Mouse (Mus musculus): Measurements from ENCODE around the gene Ilkap.
A peak's percentile ranks its signal among the peaks of the same experiment; 100 is the strongest.

The Ilkap gene

DNA sequence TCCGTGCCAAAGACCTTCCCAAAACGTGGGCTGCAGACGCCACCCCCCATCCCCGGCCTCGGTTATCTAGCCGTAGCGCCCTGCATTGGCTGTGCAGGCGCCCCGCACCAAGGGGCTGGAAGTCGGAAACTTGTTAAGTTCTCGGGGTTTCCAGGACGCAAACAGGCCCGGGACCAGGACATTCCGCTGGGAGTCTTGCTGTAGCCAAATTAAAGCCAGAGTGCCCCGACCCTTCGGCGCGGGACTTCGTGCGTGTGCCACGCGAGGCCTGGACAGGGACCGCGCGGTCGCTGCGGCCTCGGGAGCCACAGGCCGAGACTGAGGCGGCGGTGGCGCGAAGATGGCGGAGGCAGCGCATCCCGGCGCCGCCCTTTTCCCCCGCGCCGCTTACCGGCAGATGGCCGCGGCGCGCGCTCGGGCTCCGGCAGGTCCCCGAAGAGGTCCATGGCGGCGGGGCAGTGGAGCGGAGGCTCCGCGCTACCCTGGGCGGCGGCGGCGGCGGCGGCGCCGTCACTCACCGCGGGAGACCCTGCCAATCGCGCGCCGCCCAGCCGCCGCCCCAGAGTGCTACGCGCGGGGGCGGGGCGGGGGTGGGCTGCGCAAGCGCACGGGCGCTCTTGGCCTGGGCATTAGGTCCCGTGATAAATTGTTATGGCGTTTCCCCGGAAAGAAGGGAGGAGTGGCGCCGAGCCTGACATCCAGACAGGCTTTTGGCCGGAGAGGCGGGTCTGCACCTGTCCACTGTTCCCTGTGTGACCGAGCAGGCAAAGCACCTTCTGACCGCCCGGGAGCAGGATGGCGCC lies at the start of gene Ilkap:
Gene Ilkap (minus strand): TSS at position 556 of the 803 bp plus-strand sequence.
- DNase-seq (ENCODE audit: low spot score in 2 of 2), result peak; percentile 68 to 81

DNA sequence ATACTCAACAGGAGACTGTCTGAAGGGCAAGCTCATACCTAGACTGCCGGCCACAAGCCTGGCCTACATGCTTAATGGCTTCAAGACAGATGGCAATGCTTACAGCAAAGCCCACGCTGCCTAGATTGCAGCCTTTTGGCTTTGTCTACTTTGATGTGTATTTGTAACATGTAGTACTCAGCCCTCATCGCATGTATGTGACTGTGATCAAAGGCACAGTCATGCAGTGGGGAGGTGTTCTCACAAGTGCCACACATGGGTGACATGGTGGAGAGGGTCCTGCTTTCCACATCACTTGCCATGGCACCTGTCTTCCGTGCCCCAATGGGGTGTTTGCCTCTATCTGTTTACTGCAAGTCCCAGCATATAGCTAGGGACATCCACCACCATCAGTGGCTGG lies 47.9 kb upstream of the Ilkap start:
- DNase-seq (ENCODE audit: low spot score in 2 of 2), result no peak

DNA sequence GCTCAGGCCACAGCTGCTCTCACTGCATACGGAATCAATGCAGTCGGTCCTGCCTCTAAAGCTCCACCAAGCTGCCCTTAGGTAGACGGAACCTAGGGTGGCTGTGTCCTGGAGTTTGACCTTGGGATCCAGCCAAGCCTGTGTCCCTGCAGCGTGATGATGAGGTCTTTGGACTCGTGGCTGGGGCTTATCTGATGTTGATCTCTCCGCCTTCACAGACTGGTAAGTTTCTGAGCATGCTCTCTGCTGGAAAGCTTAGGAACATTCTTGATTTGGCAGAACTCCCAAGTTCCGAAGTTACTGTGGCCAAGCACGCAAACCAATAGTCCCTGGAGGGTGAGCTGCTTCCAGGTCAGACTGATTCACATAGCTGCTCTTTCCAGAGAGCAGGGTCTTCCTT lies 47.4 kb upstream of the Ilkap start:
- DNase-seq (ENCODE audit: low spot score in 2 of 2), result peak; percentile 64 to 79

DNA sequence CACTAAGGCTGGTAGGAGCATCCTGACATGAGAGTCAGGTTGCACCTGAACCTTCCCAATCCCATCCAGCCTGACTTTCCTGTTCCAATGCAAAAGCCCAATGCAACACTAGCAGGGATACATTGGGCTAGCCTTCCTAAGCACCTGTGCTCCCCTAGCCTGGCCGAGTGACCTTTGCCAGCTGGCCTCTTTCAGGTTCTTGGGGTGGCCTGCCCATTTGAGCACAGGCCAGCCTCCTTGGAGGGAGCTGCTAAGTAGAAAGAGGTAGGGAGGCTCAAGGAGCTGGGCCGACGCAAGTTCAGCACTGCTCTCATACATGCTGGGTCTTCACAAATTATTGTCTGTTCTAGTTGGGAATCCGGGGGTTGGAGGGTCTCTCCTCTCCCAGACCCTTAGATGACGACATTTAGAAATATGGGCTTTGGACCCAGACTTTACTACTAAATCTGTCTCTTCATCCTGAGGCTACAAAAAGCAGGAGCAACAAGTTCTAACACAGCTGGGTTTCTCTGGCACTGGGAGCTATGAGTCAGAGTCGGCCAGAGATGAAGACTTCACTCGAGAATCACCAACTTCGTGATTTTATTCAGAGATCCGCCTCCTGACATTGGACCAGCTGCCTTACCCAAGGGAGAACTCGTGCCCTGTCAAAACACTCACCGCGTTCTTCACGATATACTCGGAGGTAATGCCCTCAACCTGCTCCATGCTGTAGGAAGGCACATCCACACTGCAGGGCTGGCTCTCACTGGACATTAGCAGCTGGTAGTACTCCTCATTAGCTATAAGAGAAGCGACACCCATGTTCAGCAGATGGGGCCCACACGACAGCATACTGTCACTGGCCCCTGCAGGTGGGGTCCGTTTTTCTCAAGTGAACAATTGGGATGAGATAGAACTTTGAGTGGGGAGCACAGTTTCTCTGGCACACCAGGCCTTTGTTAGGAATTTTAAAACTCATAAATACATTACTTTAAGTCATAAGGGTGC lies 46.5 kb upstream of the Ilkap start:
- DNase-seq (ENCODE audit: low spot score in 2 of 2), result no peak

DNA sequence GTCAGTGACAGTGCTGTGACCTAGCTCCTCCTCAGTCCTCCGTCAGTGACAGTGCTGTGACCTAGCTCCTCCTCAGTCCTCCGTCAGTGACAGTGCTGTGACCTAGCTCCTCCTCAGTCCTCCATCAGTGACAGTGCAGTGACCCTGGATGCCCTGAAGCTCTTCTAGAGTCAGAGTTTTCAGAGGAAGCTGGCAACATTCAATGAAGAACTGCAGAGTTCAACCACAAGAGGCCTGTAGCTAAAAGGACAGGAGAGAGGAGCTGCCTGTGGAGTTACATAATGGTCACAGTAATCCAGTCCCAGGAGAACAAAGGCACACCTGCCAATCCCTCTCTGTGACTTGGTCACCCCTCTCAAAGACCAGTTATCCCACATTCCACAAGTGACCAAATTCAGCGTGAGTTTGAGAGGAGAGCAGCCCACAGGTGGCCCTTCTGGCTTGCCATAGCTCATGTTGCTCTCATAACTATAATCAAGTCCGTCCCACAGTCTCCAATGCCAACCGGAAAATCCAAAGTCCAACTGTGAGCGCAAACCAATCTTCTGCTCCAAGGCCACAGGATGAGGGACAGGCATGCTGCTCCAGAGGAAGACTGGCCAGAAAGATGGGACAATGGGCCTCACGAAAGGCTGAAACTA lies 43.9 kb upstream of the Ilkap start:
- no peak for DNase-seq (ENCODE audit: low spot score in 2 of 2)

DNA sequence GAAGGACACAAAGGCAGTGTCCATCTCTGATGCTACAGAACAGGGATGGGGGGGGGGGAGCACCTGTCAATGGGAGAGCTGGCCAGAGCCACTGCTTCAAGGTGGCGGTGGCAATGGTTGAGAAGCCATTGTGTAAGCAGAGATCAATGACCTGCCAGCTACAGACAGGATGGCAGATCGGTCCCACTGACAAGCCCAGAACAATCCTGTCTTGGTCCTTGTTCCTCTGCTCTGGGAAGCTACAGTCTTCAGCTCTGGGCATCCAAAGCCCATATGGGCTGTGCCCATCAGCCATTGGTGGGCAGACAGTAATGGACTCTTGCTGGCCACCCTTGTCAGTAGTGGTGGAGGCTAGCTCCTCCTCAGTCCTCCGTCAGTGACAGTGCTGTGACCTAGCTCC lies 43.2 kb upstream of the Ilkap start:
- DNase-seq (ENCODE audit: low spot score in 2 of 2), result no peak

DNA sequence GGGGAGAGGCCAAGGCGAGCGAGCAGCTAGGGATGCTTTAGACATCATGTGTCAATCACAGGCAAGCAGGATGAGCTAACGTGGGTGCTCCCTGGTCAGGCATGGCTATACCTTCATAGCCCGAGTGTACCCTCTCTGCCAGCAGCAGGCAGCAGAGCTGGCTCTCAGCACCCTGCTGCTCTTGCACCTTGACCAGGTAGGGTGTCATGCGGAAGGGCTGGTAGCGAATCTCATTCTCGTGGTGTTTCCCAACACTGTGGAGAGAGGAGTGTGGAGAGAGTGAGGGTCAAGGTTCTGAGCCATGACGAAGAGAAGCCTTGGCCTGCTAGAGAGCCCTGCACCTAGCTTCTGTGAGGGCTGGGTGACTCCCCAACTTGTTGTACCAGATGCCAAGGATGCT lies 41.2 kb upstream of the Ilkap start:
- no peak for DNase-seq (ENCODE audit: low spot score in 2 of 2)

DNA sequence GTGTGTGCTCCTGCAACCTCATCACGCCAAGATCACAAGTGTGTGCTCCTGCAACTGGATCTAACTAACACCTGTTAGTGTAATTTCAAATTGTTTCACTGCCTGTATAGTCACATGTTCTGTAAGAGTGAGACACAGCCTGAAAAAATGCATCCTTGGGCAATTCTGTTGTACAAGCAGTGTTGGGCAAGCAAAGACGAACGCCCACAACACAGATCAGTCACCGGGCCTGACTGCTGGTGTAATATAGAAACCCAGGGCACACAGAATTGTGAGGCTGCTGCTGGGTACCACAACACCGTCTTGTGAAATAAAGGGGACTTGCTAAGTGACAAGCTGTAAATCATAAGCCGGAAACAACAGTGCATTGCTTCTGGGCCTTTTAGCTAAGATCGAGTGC lies 39.0 kb upstream of the Ilkap start:
- no peak for DNase-seq (ENCODE audit: low spot score in 2 of 2)

DNA sequence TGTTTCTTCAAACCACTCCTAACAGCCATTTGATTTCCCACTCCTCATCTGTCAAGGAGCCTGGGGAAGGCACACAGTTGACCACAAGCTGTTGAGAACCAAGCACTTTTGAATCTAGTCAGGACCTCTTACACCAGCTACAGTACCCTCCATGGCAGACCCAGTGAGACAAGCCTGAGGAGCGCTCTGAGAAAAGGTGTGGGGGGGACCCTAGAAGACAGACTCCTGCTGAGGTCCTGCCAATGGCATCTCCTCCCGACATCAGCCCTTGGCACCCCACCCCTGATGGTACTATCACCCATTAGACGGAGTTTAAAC lies 38.4 kb upstream of the Ilkap start:
- DNase-seq (ENCODE audit: low spot score in 2 of 2), result no peak

DNA sequence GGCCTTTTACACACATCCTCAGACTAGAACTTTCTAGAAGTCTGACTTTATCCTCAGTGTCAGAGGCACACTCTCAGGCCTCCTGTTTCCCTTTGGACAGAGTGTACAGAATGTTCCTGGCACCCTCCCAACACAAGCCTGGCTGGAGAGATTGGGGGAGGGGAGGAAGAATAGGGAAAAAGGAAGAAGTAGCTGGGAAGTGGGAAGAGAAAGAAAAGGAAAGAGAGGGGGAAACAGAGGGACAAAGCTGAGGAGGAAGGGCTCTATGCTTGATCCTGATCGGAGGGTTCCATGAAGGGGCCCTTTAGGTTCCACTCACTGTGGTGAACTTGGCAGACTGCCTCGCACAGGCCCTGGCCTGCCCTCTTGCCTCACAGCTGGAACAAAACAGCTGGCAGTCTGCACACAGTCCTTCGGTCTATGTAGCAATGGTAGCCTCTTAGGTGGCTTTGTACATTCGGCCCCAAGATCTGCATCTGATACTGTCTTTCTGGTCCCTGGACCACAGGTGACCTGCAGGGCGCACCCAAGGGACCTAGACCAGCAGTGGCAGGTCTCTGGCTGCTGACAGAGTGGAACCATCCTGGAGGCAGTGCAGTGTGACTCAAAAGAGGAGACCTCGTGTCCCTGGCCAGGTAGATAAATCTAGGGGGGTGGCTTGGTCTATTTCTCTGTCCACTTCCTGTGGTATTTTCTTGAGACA lies 37.9 kb upstream of the Ilkap start:
- peak; percentile 73 to 88 for DNase-seq (ENCODE audit: low spot score in 2 of 2)

DNA sequence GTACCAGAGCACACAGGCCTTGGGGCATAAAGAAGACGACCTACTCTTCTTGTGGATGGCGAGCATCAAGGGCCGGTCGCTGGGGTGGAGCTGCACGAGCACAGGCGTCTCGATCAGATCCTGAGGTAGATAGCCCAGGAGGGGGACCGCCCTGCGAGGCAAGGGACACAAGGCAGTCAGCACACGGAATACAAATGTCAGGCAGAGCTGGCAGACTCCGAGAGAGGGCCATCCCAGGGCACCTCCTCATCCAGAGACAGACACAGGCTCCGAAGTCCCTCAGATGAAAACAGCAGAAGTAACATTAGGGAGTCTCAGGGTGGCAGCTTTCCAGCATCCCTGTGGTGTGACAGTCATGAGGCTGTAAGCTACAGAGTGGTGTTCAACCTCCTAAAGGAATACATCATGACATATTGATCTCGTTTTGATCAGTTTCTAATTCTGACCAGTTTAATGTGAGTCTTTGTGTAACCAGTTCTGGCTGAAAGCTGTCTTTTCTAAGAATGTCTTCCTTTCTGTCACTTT lies 37.1 kb upstream of the Ilkap start:
- DNase-seq (ENCODE audit: low spot score in 2 of 2), result no peak

DNA sequence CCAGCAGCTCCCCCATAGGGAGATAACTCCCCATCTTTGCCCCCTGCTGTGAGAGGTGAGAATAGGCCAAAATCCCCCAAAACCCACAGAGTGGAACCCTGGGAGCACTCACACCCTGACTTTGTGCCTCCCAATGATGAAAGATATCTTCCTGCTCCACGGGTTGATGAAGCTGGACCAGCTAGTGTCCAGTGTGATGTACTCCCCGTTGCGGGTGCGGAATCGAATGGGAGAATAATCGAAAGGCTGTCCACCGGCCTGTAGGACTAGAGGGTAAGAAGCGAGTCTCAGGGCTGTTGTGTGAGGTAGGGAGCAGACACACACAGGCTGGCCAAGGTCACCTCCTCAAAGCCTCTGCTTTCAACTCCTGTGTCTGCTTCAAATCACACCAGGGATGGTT lies 36.3 kb upstream of the Ilkap start:
- DNase-seq (ENCODE audit: low spot score in 2 of 2), result no peak

DNA sequence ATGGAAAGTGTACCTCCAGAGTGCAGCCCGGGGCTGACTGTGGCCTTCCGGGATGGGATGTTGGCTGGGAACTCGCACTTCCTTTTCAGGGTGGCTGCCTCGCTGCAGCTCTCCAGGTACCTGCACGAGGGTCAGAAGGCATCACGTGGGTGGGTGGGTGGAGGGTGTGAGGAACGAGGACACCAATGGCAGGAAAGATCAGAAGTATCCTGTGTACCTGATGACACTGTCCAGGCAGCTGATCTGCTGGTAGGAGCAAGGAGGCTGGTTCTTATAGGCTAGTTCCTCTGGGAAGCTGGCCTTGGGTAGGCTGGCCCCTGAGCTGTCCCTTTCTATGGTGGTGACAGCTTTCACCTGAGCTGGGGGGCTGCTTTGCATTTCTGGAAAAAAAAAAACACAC lies 32.1 kb upstream of the Ilkap start:
- DNase-seq (ENCODE audit: low spot score in 2 of 2), result no peak

DNA sequence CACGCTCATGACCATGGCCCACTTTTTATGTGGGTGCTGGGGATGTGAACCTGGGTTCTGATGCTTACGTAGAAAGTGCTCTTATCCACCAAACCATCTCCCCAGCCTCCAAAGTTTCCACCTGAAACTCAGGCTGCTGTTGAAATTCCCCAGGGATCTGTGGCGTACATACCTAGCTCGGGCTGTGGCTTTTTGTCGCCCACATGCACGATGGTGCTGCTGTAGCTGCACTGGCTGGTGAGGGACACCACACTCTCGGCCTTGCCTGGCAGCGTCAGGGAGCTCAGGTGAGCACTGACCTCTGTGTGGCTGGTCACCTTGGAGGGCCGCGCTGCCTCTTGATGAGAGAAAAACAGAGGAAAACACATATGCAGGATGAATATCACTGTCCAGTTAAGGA lies 30.6 kb upstream of the Ilkap start:
- no peak for DNase-seq (ENCODE audit: low spot score in 2 of 2)

DNA sequence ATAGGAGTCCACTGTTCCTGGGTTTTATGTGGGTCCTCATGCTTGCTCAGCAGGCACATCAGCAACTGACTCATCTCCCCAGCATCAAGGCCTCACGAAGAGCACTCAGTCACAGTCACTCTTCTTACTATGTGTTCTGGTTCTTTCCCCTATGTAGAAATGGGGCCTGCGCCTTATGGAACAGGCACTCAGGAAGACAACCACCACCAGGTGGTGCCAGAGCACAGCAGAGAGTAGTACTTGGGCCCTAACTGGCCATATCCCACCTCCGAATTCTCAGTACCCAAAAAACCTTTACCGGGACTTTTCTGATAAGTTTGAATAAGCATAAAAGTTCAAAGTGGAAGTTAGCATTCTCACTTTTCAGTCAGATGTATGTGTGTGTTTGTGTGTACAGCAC lies 30.0 kb upstream of the Ilkap start:
- DNase-seq (ENCODE audit: low spot score in 2 of 2), result peak; percentile 73 to 84

DNA sequence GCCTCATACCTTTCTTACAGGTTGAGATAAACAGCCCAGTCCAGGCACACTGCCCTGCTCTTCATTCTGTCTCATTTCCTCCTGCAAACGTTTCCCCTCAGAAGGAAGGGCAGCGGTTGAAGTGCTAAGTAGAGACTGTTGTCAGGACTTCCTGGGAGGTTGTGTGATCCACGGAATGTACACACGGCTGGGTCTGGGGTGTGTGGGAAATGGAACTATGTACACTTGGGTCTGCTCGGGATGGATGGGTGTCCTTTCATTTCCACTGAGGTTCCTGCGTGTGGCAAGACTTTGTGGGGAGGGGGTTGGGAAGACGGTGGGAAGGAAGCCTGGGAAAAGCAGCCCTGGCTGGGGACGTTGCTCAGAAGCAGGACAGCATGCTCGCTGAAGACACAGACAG lies 27.8 kb upstream of the Ilkap start:
- DNase-seq (ENCODE audit: low spot score in 2 of 2), result no peak

DNA sequence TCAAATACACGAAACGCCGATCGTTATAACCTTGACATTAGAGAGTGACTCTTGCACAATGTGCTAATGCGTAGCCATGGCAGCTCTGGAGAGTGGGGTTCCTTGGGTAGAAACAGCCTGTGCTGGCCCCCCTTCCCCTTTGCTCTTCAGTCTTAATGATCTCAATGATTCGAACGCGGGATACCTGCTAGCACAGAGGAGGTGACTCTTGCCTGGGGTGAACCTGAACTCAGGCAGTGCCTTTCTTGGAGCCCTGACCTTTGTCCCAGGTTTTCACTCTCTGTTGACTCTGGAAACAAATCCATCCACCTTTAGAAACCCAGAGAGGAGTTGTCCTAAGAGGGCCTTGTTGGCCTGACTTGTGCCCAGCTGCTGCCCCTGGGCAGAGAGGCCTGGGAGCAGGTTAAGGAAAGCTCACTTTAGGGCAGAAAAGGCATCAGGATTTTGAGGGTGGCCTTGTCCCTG lies 22.0 kb upstream of the Ilkap start:
- DNase-seq (ENCODE audit: low spot score in 2 of 2), result no peak

DNA sequence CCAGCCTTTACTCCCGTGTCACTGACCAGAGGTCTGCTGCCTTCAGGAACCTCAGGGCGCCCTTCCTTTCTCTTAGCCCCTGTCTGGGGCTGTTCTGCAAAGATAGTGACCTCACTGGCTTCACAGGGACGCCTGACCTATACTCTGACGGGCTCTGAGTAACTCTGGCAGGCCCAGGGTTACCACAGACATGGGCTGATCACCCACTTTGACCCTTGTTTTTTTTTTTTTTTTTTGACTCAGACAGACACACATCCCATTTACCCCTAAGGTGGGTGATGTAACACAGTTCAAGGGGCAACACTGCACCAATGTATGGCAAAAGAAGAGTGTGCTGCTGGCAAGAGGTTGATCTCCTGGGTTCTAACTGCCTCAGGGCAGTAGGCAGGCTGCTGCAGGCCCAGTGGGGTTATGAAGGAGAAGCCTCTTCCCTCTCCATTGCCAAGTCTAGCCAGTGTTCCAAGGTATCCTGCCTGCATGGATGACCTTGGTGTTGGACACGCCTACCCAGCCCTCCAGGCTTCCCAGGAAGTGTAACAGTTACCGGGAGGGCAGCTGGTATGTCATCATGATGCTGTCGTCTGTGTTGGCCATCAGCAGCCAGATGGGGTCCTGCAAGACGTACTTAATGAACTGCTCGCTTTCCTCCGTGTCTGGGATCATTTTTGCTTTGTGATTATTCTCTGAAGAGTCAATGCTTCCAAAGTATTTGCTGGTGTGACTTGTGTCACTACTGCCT lies 21.4 kb upstream of the Ilkap start:
- no peak for DNase-seq (ENCODE audit: low spot score in 2 of 2)

DNA sequence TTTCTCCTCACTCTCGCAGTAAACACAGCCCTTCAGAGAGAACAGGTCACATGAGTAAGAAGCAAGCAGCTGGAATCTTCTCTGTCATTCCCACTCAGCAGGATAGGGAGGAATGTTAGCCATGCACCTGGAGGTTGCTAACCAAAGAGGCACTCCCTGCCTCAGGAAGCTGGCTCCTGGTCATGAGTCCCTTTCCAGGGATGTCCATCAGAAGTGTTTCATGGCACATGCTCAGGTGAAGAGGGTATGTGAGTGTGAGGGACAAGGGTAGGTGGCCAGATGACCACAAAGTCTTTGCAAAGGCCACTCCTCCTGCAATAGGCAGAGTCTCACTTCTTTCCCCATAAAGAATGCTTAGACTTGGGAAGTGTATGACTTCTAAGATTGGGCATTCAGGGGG lies 19.4 kb upstream of the Ilkap start:
- no peak for DNase-seq (ENCODE audit: low spot score in 2 of 2)

DNA sequence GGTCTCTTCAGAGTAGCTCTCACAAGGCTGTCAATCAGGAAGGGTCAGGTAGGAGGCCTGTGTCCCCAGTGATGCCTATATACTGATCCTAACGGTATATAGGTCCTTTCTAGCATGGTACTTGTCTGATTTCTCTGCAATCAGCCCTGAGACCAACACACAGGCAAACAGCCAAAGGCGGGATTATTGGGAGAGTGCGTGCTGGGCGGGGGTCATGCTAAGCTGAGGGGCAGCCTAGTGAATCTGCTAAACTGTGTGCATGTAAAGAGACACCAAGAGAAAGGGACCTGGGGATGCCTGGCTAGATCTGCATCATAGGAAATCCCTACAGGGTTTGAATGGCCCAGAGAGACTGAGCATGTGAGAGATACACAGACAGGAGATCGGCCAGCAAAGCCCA lies 16.7 kb upstream of the Ilkap start:
- DNase-seq (ENCODE audit: low spot score in 2 of 2), result no peak

DNA sequence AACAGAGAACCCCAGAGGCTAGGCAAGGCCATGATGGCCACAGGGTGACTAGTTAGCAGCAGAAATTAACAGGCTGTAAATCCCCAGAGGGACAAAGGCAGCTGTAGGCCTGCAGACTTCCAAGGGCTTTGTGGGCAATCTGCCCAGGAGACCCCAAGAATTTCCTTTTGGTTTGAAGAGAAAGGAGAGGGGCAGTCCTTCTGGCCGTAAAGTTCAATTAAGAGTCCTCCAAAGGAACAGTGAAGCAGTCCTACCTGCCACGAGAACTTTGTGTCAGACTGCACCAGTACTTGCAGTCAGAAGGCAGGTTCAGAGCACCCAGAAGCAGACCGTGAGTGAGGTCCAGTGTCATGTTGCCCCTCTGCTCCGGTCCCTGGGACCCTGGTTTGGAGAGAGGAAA lies 16.3 kb upstream of the Ilkap start:
- DNase-seq (ENCODE audit: low spot score in 2 of 2), result no peak

All from urinary bladder, postnatal 36 days (tissue).